Mouse (Mus musculus): Measurements from ENCODE around the gene Kars. TPM values are rescaled to one million over a fixed set of nuclear protein-coding genes. Genes with fewer than 3 reads are reported as not detected.

Kars gene
- polyA plus RNA-seq, 2 experiments from 2014 or later: 166 to 286 TPM

Other genes with a start within 250 kb of the Kars start
- 100 to 1,000 TPM; 120 to 140 TPM for gene Cfdp1, start 157.0 kb downstream of the Kars start, polyA plus RNA-seq (2017; shearing (Covaris generic))
- 1 to 10 TPM; 7.5 to 9.2 TPM for gene Tmem170, start 134.6 kb downstream of the Kars start, polyA plus RNA-seq (2017; shearing (Covaris generic))
- not detected for gene Chst5, start 100.9 kb downstream of the Kars start, polyA plus RNA-seq (2017; shearing (Covaris generic))
- 1 to 10 TPM; 2.5 to 3.5 TPM for gene Tmem231, start 77.4 kb downstream of the Kars start, polyA plus RNA-seq (2017; shearing (Covaris generic))
- 100 to 1,000 TPM; 205 to 239 TPM for gene Gabarapl2, start 70.6 kb downstream of the Kars start, polyA plus RNA-seq (2017; shearing (Covaris generic))
- 1 to 10 TPM; 7.9 to 8.7 TPM for gene Adat1, start 19.0 kb downstream of the Kars start, polyA plus RNA-seq (2017; shearing (Covaris generic))
- 10 to 100 TPM in 1 of 2 experiments, 1 to 10 TPM in 1; 9.9 to 11.4 TPM for gene Terf2ip, start 75 bp upstream of the Kars start, polyA plus RNA-seq (2017; shearing (Covaris generic))
- under 1 TPM; 0.96 to 1.00 TPM for gene Gm6793, start 3.7 kb upstream of the Kars start, polyA plus RNA-seq (2017; shearing (Covaris generic))